Mouse (Mus musculus) myocyte (in vitro differentiated cells): Measurements from ENCODE around the gene Cuedc2.

Experiments
- E2F4 ChIP-seq: IDR thresholded peaks from one replicate; pipeline ENCODE4 v1.6.1; 2011; ENCODE audit warnings: mild to moderate bottlenecking, control low read depth, moderate library complexity; ENCODE audit not compliant: insufficient read depth
- MYOG ChIP-seq, 3 experiments: IDR thresholded peaks; one replicate each; pipeline ENCODE4 v1.6.1; 2011; ENCODE audit warnings: control low read depth in 2 of 3, low read depth in 2 of 3, mild to moderate bottlenecking in 2 of 3; ENCODE audit not compliant: insufficient read length in 2 of 3, control insufficient read depth in 1 of 3, insufficient read depth in 1 of 3
- POLR2A ChIP-seq: IDR thresholded peaks from one replicate; pipeline ENCODE4 v1.6.1; 2011; ENCODE audit warnings: low read depth, mild to moderate bottlenecking, control low read depth, moderate library complexity; ENCODE audit not compliant: insufficient read length
- POLR2AphosphoS2 ChIP-seq: IDR thresholded peaks from one replicate; pipeline ENCODE4 v1.6.1; 2011; ENCODE audit warnings: low read depth, control low read depth; ENCODE audit not compliant: insufficient read length
- REST ChIP-seq: IDR thresholded peaks from one replicate; pipeline ENCODE4 v1.6.1; 2011; ENCODE audit warnings: mild to moderate bottlenecking, control low read depth, moderate library complexity; ENCODE audit not compliant: insufficient read depth, insufficient read length
- SRF ChIP-seq: IDR thresholded peaks from one replicate; pipeline ENCODE4 v1.6.1; 2011; ENCODE audit warnings: low read depth; ENCODE audit not compliant: control insufficient read depth, insufficient read length
- TCF12 ChIP-seq: IDR thresholded peaks from one replicate; pipeline ENCODE4 v1.6.1; 2011; ENCODE audit warnings: mild to moderate bottlenecking, control low read depth; ENCODE audit not compliant: poor library complexity, insufficient read depth, severe bottlenecking
- TCF3 ChIP-seq: IDR thresholded peaks from one replicate; pipeline ENCODE4 v1.6.1; 2011; ENCODE audit warnings: low read depth, control low read depth; ENCODE audit not compliant: insufficient read length

DNA sequence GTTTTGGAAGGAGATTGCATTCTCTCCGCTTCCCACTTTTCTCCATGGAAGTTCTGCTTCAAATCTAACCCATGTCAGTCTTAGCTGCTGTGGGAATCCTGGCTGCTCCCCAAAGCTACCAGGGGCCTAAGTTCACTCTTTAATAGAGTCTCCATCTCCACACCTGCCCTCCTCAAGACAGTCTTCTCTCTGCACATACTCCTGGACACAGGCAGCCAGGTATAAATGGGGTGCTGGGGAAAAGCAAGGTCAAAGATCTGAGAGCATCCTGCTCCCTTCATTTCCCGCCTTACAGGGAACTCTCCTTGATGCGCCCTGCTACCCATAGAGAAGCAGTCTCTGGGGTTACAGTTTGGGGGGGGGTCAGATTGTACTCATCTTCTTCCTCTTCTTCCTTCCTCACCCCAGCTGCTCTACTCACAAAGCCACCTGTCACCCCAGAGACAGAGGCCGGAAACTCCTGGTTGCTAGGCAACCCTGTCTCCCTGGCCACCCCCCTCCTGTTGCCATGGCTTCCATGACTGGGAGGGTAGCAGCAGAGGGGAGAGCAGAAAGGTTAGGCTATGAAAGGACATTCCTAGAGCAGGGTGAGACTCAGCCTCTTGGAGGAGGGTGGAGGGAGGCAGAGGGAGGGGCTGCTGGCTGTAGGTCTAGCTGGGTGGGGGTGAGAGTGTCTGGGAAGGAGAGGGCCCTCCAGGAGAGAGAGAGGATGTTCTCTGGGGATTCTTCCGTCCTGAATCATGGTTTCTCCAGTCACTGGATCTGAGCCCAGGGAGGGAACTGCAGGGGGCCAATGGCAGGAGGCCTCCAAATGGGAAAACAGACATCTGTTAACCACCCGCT, 17.2 kb downstream of the Cuedc2 start:
- TF ChIP-seq POLR2A (no peak), POLR2AphosphoS2 (no peak), TCF3 (no peak), TCF12 (no peak), MYOG (IDR thresholded peaks at IDR 0.05; ENCODE audit: control insufficient read depth in 1 of 3, insufficient read depth in 1 of 3, insufficient read length in 2 of 3, low read depth in 2 of 3) (no peak), REST (no peak), E2F4 (no peak), SRF (no peak)
